Mouse (Mus musculus): Measurements from ENCODE around the gene Kdm6b.
A peak's percentile ranks its signal among the peaks of the same experiment; 100 is the strongest.
"Not testable (repeated sequence)": the region's sequence is repeated elsewhere in the genome, so short reads cannot be mapped to it uniquely, and the experiment has no call there.

Gene Kdm6b

GRCm38 (mm10) chr11:69405397-69406200, 7.9 kb downstream of the Kdm6b start:
- no peak for DNase-seq

GRCm38 (mm10) chr11:69404595-69405396, 8.7 kb downstream of the Kdm6b start:
- DNase-seq: no peak

DNA sequence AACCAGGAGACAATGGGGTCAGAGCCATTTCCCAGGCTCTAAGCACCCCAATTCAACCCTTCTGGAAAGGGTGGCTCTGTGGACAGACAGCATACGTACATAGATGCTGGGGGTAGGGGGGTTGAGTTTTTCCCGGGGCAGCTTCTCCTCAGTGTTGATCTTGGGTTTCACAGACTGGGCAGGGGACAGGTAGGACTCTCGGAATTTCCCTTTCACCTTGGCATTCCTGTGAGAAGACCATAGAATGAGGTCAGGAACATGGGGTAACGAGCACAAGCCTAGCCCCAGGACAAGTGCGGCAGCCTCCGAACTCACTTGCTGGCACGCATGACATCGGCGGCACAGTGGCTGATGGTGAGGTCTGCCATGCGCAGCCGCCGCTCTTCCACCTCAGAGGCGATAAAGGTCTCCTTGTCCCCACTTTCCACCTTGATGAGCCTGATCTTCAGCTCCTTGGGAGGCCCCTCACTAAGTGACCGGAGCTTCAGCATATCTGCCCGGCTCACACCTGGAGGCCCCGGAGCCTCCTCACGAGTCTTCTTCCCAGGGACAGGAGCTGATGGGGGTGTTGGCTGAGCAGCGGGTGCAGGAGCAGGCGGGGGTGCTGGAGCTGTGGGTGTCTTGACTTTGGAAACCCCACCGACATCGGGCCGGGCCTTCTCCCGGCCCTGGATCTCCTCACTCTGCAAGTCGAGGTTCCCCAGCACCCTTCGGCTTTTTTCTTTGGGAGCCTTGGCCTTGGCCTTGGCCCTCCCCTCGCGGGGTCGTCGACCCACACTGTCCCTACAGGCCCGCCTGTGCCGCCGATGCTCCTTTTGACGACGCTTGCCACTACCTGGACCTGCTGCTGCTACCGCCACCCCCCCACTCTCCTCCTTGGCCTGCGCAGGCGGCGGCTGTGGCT, 9.5 kb downstream of the Kdm6b start:
- DNase-seq: no peak

DNA sequence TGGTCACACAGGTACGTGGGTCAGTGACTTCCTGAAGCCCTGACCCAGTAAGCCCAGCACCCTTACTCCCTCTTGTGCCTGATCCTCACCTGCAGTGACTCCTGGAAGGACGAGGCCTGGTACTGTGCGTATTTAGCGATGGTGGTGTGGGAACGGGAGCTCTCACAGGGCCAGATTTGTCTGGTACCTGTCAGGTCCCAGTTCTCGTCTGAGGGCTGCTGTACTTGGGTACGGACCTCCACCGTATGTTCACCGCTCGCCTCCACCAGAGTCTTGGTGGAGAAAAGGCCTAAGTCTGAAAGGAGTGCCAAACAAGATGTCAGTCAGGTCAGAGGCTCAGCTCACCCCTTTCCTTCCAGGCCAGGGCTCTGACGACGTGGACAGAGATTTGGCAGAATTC, 11.5 kb downstream of the Kdm6b start:
- no peak for DNase-seq

- peak; percentile 95 for DNase-seq
These were observed 12.3 kb downstream of the Kdm6b start for GRCm38 (mm10) chr11:69401210-69401637.

- no peak for DNase-seq
These were observed 13.2 kb downstream of the Kdm6b start for GRCm38 (mm10) chr11:69400083-69400850.

GRCm38 (mm10) chr11:69399201-69400082, 14.0 kb downstream of the Kdm6b start:
- peak; percentile 76 for DNase-seq

DNA sequence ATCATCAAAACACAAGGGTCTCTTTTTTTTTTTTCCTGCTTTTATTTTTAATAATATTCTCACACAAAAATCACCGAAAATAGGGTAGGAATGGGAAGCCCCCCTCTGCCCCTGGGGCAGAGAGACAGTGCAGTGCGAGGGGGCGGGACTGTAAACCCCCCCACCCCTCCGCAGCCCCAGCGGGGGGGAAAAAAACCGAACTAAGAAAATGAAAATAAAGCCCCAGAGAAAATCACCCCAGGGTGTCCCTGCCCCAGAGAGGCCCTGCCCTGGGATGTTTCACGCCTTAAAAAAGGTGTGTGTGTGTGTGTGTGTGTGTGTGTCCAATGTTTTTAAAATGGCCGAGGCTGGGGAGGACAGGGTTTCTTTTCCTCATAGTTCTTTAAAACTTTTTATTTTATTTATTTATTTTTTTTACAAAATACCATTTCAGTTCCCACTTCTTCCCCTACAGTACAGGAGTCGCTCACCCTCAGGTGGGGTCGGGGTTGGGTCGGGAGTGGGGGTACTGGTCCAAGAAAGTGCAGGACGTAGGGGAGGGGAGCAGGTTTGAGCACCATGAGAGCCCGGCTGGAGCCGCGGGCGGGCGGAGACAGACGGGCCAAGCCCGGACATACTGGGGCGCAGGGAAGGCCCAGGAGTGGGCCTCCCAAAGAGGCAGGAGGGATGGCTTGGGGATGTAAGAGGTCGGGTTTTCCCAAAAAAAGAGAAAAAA, 14.8 kb downstream of the Kdm6b start:
- DNase-seq: peak; percentile 52

DNA sequence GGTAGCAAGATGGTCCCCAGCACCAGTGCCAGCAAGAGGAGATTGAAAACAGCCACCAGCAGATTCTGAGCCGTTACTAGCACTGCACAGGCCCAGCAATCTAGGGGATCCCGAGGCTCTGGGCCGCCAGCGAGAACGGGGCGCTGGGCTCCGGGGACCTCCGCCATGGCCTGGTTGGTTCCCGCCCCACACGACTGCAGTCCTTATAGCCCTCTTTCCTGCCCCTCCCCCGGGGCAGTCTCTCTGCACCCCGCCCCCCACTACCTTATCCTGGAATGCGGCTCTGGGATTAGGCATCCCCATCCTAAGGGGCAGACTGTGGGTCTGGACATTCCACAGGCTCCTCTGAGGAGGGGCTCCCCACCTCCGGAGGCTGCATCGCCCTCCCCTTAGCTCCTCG, 15.4 kb downstream of the Kdm6b start, which contains the start of gene Tmem88:
Gene Tmem88 (minus strand): TSS at position 176 of the 400 bp plus-strand sequence.
- peak; percentile 77 for DNase-seq

GRCm38 (mm10) chr11:69397581-69398057, 15.9 kb downstream of the Kdm6b start:
- peak; percentile 48 for DNase-seq

- peak; percentile 39 for DNase-seq
These were observed 16.7 kb downstream of the Kdm6b start for GRCm38 (mm10) chr11:69396772-69397171.

GRCm38 (mm10) chr11:69395634-69396373, 17.7 kb downstream of the Kdm6b start:
- DNase-seq: peak; percentile 99

DNA sequence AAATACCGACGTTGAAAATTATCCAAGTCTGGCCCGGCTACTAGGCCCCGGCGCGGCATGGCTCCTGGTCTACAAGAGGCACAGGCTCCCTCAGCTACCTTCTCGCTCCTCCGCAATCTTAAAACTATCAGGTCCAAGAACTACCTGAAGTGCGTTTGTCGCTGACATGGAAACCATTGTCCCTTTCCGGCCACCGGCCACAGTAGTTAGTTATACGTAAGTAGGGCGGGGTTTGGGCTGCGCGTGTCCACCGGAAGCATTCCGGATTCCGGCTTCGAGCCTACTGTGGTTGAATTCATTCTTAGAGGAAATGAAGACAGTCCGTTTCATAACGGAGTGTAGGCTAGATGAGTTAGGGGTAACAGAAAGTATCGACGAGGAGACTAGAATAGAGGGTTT, 18.2 kb downstream of the Kdm6b start, which contains the start of the genes Naa38 and Cyb5d1:
Gene Naa38 (plus strand): TSS at position 253 of the 399 bp plus-strand sequence.
Gene Cyb5d1 (minus strand): TSS at position 397 of the 399 bp plus-strand sequence.
- peak; percentile 95 for DNase-seq

DNA sequence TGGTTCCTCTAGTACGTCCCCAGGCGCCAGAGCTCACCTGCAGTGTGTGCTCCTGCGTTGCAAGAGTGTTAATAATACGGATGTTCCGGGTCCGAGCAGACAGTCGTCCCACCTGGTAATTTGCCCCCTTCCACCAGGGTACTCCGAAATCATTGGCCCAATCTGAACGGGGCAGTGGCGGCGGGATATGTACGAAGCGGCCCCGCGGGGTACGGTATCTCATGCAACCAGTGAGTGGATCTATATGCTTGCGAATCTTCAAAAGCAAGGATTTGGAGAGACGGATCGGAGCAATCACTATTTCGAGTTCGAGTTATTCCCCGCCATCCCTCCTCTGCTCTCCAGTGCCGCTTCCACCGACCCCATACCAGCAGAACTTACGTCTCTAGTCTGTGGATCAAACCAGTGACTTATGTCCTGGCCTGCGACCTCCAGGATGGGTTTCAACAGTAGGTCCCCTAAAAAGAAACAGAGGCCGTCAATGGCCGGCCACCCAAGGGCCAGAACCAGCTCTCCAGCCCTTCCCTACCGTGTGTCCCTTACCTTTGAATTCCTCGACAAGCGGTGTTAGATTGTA, 18.8 kb downstream of the Kdm6b start:
- DNase-seq: not testable (repeated sequence)

GRCm38 (mm10) chr11:69390400-69391034, 23.0 kb downstream of the Kdm6b start:
- DNase-seq: peak; percentile 90

GRCm38 (mm10) chr11:69389531-69390399, 23.7 kb downstream of the Kdm6b start:
- DNase-seq: no peak

DNA sequence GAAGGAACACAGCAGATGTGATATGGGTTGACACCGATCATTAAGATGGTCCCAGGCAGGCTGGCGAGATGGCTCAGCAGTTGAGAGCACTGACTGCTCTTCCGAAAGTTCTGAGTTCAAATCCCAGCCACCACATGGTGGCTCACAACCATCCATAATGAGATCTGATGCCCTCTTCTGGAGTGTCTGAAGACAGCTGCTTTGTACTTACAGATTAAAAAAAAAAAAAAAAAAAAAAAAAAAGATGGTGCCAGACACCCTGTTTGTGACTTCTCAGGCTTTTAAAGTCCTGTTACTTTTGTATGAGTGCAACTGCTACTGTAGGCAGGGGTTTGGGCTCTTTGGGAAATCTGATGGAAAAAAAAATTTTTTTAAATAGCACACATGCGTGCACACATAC, 24.8 kb downstream of the Kdm6b start:
- no peak for DNase-seq
